Mouse (Mus musculus) CH12.LX (cell line): Measurements from ENCODE around the gene Fbrs. TPM values are rescaled to one million over a fixed set of nuclear protein-coding genes. Genes with fewer than 3 reads are reported as not detected.

ENCODE experiments used
- DNase-seq: peaks from one replicate; pipeline ENCODE4 v3.0.0-alpha.2; 2013; ENCODE audit errors: extremely low read depth
- H3K27ac ChIP-seq: 2 replicates; pipeline ENCODE4 v1.5.1; 2012; ENCODE audit warnings: low read depth, mild to moderate bottlenecking, control low read depth, moderate library complexity; ENCODE audit not compliant: insufficient read depth
- H3K27me3 ChIP-seq: replicated peaks from 2 replicates; pipeline ENCODE3; 2012; ENCODE audit warnings: inconsistent platforms
- H3K36me3 ChIP-seq, 2 experiments: replicated peaks in 1 of 2; 2 replicates each; pipeline versions ENCODE3 to v1.6.1; 2012; ENCODE audit warnings: inconsistent platforms in 1 of 2, low read length in 1 of 2, mild to moderate bottlenecking in 1 of 2, mixed read lengths in 1 of 2, moderate library complexity in 1 of 2; ENCODE audit not compliant: control insufficient read depth in 1 of 2, insufficient read depth in 1 of 2
- H3K4me1 ChIP-seq, 2 experiments: 2 replicates each; pipeline ENCODE4 v1.6.1; 2012; ENCODE audit warnings: inconsistent platforms in 1 of 2, moderate library complexity in 1 of 2; ENCODE audit not compliant: insufficient read depth in 2 of 2, control insufficient read depth in 1 of 2
- H3K4me2 ChIP-seq: 2 replicates; pipeline ENCODE4 v1.6.1; 2012; ENCODE audit warnings: low read depth, mild to moderate bottlenecking, control low read depth; ENCODE audit not compliant: poor library complexity, insufficient read depth, severe bottlenecking
- H3K4me3 ChIP-seq, 3 experiments: fragments of 150-350 bp in 1 of 3; sonication (generic) in 1 of 3; replicated peaks in 1 of 3; 2 replicates each; pipeline versions ENCODE3 to v1.5.1; 2011 to 2012; ENCODE audit warnings: low read depth in 2 of 3, low read length in 2 of 3, mild to moderate bottlenecking in 2 of 3, moderate library complexity in 2 of 3, control low read depth in 1 of 3, improper control_type of control experiment in 1 of 3, inconsistent platforms in 1 of 3, mixed read lengths in 1 of 3; ENCODE audit not compliant: poor library complexity in 1 of 3
- H3K79me2 ChIP-seq: replicated peaks from 2 replicates; pipeline ENCODE4 v1.6.1; 2012; ENCODE audit warnings: mild to moderate bottlenecking, moderate library complexity; ENCODE audit not compliant: control insufficient read depth, poor library complexity, insufficient read depth, severe bottlenecking; ENCODE audit errors: extremely low read depth
- H3K9ac ChIP-seq: 2 replicates; pipeline ENCODE4 v1.6.1; 2012; ENCODE audit warnings: low read depth, mild to moderate bottlenecking, control low read depth, moderate library complexity; ENCODE audit not compliant: insufficient read depth
- H3K9me3 ChIP-seq: replicated peaks from 2 replicates; pipeline ENCODE3; 2012; ENCODE audit warnings: low read length, inconsistent platforms, mixed read lengths
- BHLHE40 ChIP-seq: IDR thresholded peaks from 2 replicates; pipeline ENCODE4 v1.6.1; 2011; ENCODE audit warnings: mild to moderate bottlenecking, low read depth, low read length, improper control_type of control experiment
- CHD1 ChIP-seq: IDR thresholded peaks from 2 replicates; pipeline ENCODE4 v1.6.1; 2012; ENCODE audit warnings: low read depth, low read length, improper control_type of control experiment, inconsistent platforms
- CHD2 ChIP-seq: IDR thresholded peaks from 2 replicates; pipeline ENCODE4 v1.6.1; 2011; ENCODE audit warnings: low read length, improper control_type of control experiment
- CTCF ChIP-seq, 2 experiments: IDR thresholded peaks in 1 of 2; conservative IDR thresholded peaks in 1 of 2; 2 replicates each; pipeline ENCODE4 v1.5.1; 2011 to 2012; ENCODE audit warnings: low read depth in 2 of 2, low read length in 2 of 2, improper control_type of control experiment in 1 of 2, inconsistent platforms in 1 of 2, mild to moderate bottlenecking in 1 of 2, moderate library complexity in 1 of 2
- E2F4 ChIP-seq: IDR thresholded peaks from 2 replicates; pipeline ENCODE4 v1.6.1; 2011; ENCODE audit warnings: low read depth, low read length, improper control_type of control experiment; ENCODE audit not compliant: insufficient replicate concordance
- ELF1 ChIP-seq: IDR thresholded peaks from 2 replicates; pipeline ENCODE4 v1.6.1; 2014; ENCODE audit warnings: low read depth, mild to moderate bottlenecking, inconsistent platforms, low read length, improper control_type of control experiment
- EP300 ChIP-seq: IDR thresholded peaks from 2 replicates; pipeline ENCODE4 v1.6.1; 2011; ENCODE audit warnings: low read length, improper control_type of control experiment
- ETS1 ChIP-seq: conservative IDR thresholded peaks from 2 replicates; pipeline ENCODE4 v1.6.1; 2012; ENCODE audit warnings: low read depth, mild to moderate bottlenecking, inconsistent platforms, low read length, improper control_type of control experiment, moderate library complexity
- GABPA ChIP-seq: IDR thresholded peaks from 2 replicates; pipeline ENCODE4 v1.6.1; 2012; ENCODE audit warnings: low read depth, low read length, improper control_type of control experiment, inconsistent platforms; ENCODE audit not compliant: insufficient replicate concordance
- HCFC1 ChIP-seq: IDR thresholded peaks from 2 replicates; pipeline ENCODE4 v1.6.1; 2012; ENCODE audit warnings: low read depth, mild to moderate bottlenecking, inconsistent platforms, low read length, improper control_type of control experiment
- IRF4 ChIP-seq: IDR thresholded peaks from 2 replicates; pipeline ENCODE4 v1.6.1; 2014; ENCODE audit warnings: low read depth, mild to moderate bottlenecking, inconsistent platforms, low read length, improper control_type of control experiment
- JUN ChIP-seq: IDR thresholded peaks from 2 replicates; pipeline ENCODE4 v1.6.1; 2011; ENCODE audit warnings: low read depth, mild to moderate bottlenecking, low read length, improper control_type of control experiment, moderate library complexity; ENCODE audit not compliant: insufficient read depth
- JUND ChIP-seq: conservative IDR thresholded peaks from 2 replicates; pipeline ENCODE4 v1.6.1; 2011; ENCODE audit warnings: low read depth, low read length, improper control_type of control experiment
- KAT2A ChIP-seq: IDR thresholded peaks from 2 replicates; pipeline ENCODE4 v1.6.1; 2012; ENCODE audit warnings: low read length, improper control_type of control experiment, inconsistent platforms; ENCODE audit not compliant: insufficient replicate concordance
- MAFK ChIP-seq: IDR thresholded peaks from 2 replicates; pipeline ENCODE4 v1.6.1; 2011; ENCODE audit warnings: low read length, improper control_type of control experiment; ENCODE audit not compliant: insufficient replicate concordance
- MAX ChIP-seq: IDR thresholded peaks from 2 replicates; pipeline ENCODE4 v1.6.1; 2011; ENCODE audit warnings: low read length, improper control_type of control experiment
- MAZ ChIP-seq: IDR thresholded peaks from 2 replicates; pipeline ENCODE4 v1.6.1; 2012; ENCODE audit warnings: low read depth, mild to moderate bottlenecking, inconsistent platforms, low read length, improper control_type of control experiment, moderate library complexity
- MEF2A ChIP-seq: IDR thresholded peaks from 2 replicates; pipeline ENCODE4 v1.6.1; 2014; ENCODE audit warnings: low read depth, mild to moderate bottlenecking, inconsistent platforms, low read length, improper control_type of control experiment, borderline replicate concordance
- MXI1 ChIP-seq: IDR thresholded peaks from 2 replicates; pipeline ENCODE4 v1.6.1; 2011; ENCODE audit warnings: mild to moderate bottlenecking, low read depth, low read length, improper control_type of control experiment
- MYC ChIP-seq: IDR thresholded peaks from 2 replicates; pipeline ENCODE4 v1.6.1; 2011; ENCODE audit warnings: low read depth, mild to moderate bottlenecking, improper control_type of control experiment, low read length
- NELFE ChIP-seq: IDR thresholded peaks from 2 replicates; pipeline ENCODE4 v1.6.1; 2011; ENCODE audit warnings: low read depth, low read length, improper control_type of control experiment
- NRF1 ChIP-seq: IDR thresholded peaks from 2 replicates; pipeline ENCODE4 v1.6.1; 2014; ENCODE audit warnings: low read depth, mild to moderate bottlenecking, inconsistent platforms, low read length, improper control_type of control experiment, moderate library complexity
- PAX5 ChIP-seq: IDR thresholded peaks from 2 replicates; pipeline ENCODE4 v1.6.1; 2012; ENCODE audit warnings: low read length, inconsistent platforms, mixed read lengths
- POLR2A ChIP-seq: IDR thresholded peaks from 2 replicates; pipeline ENCODE4 v1.6.1; 2011; ENCODE audit warnings: low read depth, mild to moderate bottlenecking, improper control_type of control experiment, low read length
- POLR2AphosphoS2 ChIP-seq: IDR thresholded peaks from 2 replicates; pipeline ENCODE4 v1.6.1; 2011; ENCODE audit warnings: low read depth, low read length, improper control_type of control experiment
- RAD21 ChIP-seq: IDR thresholded peaks from 2 replicates; pipeline ENCODE4 v1.6.1; 2011; ENCODE audit warnings: low read depth, mild to moderate bottlenecking, low read length, improper control_type of control experiment, moderate library complexity
- RCOR1 ChIP-seq: conservative IDR thresholded peaks from 2 replicates; pipeline ENCODE4 v1.6.1; 2012; ENCODE audit warnings: low read depth, mild to moderate bottlenecking, inconsistent platforms, low read length, improper control_type of control experiment
- SIN3A ChIP-seq: IDR thresholded peaks from 2 replicates; pipeline ENCODE4 v1.6.1; 2012; ENCODE audit warnings: low read length, improper control_type of control experiment, inconsistent platforms
- SMC3 ChIP-seq: IDR thresholded peaks from 2 replicates; pipeline ENCODE4 v1.6.1; 2011; ENCODE audit warnings: low read depth, low read length, improper control_type of control experiment
- TBP ChIP-seq: conservative IDR thresholded peaks from 2 replicates; pipeline ENCODE4 v1.6.1; 2011; ENCODE audit warnings: low read depth, low read length, improper control_type of control experiment
- TCF12 ChIP-seq: IDR thresholded peaks from 2 replicates; pipeline ENCODE4 v1.6.1; 2014; ENCODE audit warnings: low read depth, mild to moderate bottlenecking, inconsistent platforms, low read length, improper control_type of control experiment
- UBTF ChIP-seq: IDR thresholded peaks from 2 replicates; pipeline ENCODE4 v1.6.1; 2012; ENCODE audit warnings: low read depth, mild to moderate bottlenecking, inconsistent platforms, low read length, improper control_type of control experiment, moderate library complexity
- USF1 ChIP-seq: IDR thresholded peaks from 2 replicates; pipeline ENCODE4 v1.6.1; 2014; ENCODE audit warnings: low read depth, mild to moderate bottlenecking, inconsistent platforms, low read length, improper control_type of control experiment
- USF2 ChIP-seq: conservative IDR thresholded peaks from 2 replicates; pipeline ENCODE4 v1.6.1; 2011; ENCODE audit warnings: low read depth, low read length, improper control_type of control experiment
- ZC3H11A ChIP-seq: IDR thresholded peaks from 2 replicates; pipeline ENCODE4 v1.6.1; 2012; ENCODE audit warnings: low read depth, mild to moderate bottlenecking, inconsistent platforms, low read length, improper control_type of control experiment
- ZKSCAN1 ChIP-seq: IDR thresholded peaks from 2 replicates; pipeline ENCODE4 v1.6.1; 2012; ENCODE audit warnings: low read depth, inconsistent platforms, low read length, improper control_type of control experiment, borderline replicate concordance
- ZMIZ1 ChIP-seq: IDR thresholded peaks from 2 replicates; pipeline ENCODE4 v1.6.1; 2012; ENCODE audit warnings: low read depth, mild to moderate bottlenecking, inconsistent platforms, low read length, improper control_type of control experiment
- ZNF384 ChIP-seq: IDR thresholded peaks from 2 replicates; pipeline ENCODE4 v1.6.1; 2012; ENCODE audit warnings: low read depth, low read length, improper control_type of control experiment, inconsistent platforms
- dilution Hi-C: fragments of 300-500 bp; cut with MboI; formaldehyde crosslinking; loops from 2 replicates; pipeline ENCODE4 v1.14.3; 2020; ENCODE audit warnings: low sequenced_read_pairs; ENCODE audit not compliant: extremely low pct_unique_long_range_greater_than_20kb, extremely low pct_ligation_motif_present
- in situ Hi-C: fragments of 300-500 bp; cut with MboI; formaldehyde crosslinking; loops from 3 replicates; pipeline ENCODE4 v1.14.3; 2019; ENCODE audit warnings: low sequenced_read_pairs, low pct_ligation_motif_present, low pct_unique_long_range_greater_than_20kb, mixed read lengths
- polyA plus RNA-seq: library from polyadenylated mRNA; unstranded; fragments of >175 nt; gene quantifications from 2 replicates; pipeline ENCODE4 v1.2.1, GENCODE M21; 2012; ENCODE audit warnings: low read depth; ENCODE audit not compliant: insufficient read length
- total RNA-seq, 2 experiments: library from RNA; depleted of rRNA; stranded (reverse); fragments of 300-350 nt in 1 of 2; fragments of >200 nt in 1 of 2; gene quantifications; 2 replicates each; pipeline ENCODE4 v1.2.3; 2012 to 2014

Fbrs gene
- total and polyA plus RNA-seq, 3 experiments, result 6.7 to 66.7 (median 14.4) TPM

DNA sequence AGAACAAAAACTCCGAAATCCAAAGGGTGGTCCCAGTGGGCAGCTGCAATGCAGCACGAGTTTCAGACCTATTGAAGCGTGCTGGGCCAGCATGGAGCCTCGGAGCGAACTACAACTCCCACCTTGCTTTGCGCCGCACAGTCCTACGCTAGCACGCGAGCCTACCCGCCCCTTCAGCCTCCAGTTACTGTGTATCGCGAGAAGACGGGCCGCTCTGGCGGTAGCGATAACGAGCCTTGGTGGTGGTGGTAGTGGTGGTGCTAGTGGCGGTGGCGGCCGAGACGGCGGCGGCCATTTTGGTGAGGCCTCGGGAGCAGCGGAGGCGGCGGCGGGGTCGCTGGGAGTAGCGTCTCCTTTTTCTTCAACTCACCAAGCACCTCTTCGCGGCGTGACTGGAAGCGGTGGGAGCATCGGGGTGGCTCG is 32.8 kb downstream of the Fbrs start, which contains the start of gene Srcap:
TSS of gene Srcap (plus strand) at position 176 of the 423 bp plus-strand sequence.
- in situ Hi-C loops, result no loop called here
- dilution Hi-C loops, result no loop called here

DNA sequence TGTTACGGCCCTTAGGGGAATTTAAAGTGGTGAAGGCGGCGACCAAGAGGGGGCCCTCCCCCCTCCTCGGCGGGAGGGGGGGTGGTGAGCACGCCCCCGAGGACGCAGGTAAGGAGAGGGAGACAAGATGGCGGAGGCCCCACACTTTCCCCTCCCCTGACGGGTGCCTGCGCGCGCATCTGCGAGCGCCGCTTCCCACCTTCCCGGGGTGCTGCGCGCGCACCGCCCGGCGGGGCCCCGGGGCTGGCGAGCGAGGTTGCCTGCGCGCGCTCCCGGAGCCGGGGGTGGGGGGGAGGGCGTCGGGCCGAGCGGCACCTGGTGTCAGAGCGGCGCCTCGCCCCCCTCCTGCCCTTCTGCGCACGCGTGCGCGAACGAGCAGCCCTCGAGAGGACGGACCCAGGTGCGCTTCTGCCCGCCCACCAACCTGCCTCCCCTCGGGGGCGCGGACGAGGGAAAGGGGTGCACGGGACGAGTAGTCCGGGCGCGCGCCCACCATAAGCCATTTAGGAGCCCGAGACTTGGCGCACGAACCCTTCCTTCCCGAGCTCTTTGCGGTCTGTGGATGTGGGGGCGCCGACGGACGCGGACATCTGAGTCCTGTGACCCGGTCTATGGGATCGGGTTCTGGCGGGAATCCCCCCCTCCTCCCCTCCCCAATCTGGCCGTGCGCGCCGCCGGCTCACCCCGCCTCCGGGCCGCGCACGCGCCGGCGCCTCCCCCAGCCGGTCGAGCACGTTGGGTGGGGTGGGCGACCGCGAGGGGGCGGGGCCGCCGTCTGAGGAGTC is 33.4 kb downstream of the Fbrs start:
- peaks cover 4 to 25% of the 10 kb centered on the region in 2 experiments for H3K4me1 ChIP-seq
- H3K9ac ChIP-seq, result peak overlapping the region; percentile 99
- peaks cover 21 to 36% of the 10 kb centered on the region in 2 experiments for H3K36me3 ChIP-seq
- 0 out of 2 replicates have a peak, but pooled peaks have one; percentile 0 for TF ChIP-seq E2F4
- 0 out of 2 replicates have a peak, but pooled peaks have one; percentile 13 for TF ChIP-seq IRF4
- peak; percentile 59 for TF ChIP-seq BHLHE40
- no peak; the same call in none of the 2 replicates for TF ChIP-seq SIN3A
- TF ChIP-seq MAZ, result peak; percentile 96
- no peak for TF ChIP-seq POLR2AphosphoS2
- peak; percentile 52; the same call in 1 of the 2 replicates for TF ChIP-seq TCF12
- no peak for TF ChIP-seq ELF1
- no peak for TF ChIP-seq CTCF (conservative IDR thresholded peaks at IDR 0.05 in 1 of 2, IDR thresholded peaks at IDR 0.05 in 1 of 2; ENCODE audit: low read depth in 2 of 2, low read length in 2 of 2)
- TF ChIP-seq MXI1, result peak; percentile 73
- TF ChIP-seq NRF1, result peak; percentile 86
- TF ChIP-seq, all 38 proteins: peak for 7
- DNase-seq, result peak; percentile 93
- in situ Hi-C loops, result no loop called here
- dilution Hi-C loops, result no loop called here
- peak overlapping the region; percentile 98 for H3K4me2 ChIP-seq
- H3K27me3 ChIP-seq, result no peaks in the 10 kb centered on the region
- H3K27ac ChIP-seq, result peak overlapping the region; percentile 98
- no peaks in the 10 kb centered on the region for H3K9me3 ChIP-seq
- H3K4me3 ChIP-seq, result peak overlapping the region; percentile 77 to 100 (median 78)
- peaks cover 47% of the 10 kb centered on the region for H3K79me2 ChIP-seq

More for the DNA sequence above, 32.8 kb downstream of the Fbrs start, which contains the start of gene Srcap:
- Histone ChIP-seq H3K4me1 (peaks cover 4 to 25% of the 10 kb centered on the region in 2 experiments), H3K4me2 (peak within 1 kb of the TSS; percentile 98), H3K9ac (peak within 1 kb of the TSS; percentile 99), H3K4me3 (peak within 1 kb of the TSS; percentile 77 to 100 (median 78)), H3K9me3 (no peaks in the 10 kb centered on the region), H3K36me3 (peaks cover 15 to 31% of the 10 kb centered on the region in 2 experiments), H3K27me3 (no peaks in the 10 kb centered on the region), H3K79me2 (peaks cover 41% of the 10 kb centered on the region), H3K27ac (peak within 1 kb of the TSS; percentile 98)
- no peak for TF ChIP-seq UBTF
- TF ChIP-seq IRF4, result peak; percentile 59; the same call in 1 of the 2 replicates
- TF ChIP-seq JUN, result no peak
- no peak for TF ChIP-seq PAX5
- peak; percentile 97 for TF ChIP-seq MXI1
- TF ChIP-seq POLR2AphosphoS2, result 0 out of 2 replicates have a peak, but pooled peaks have one; percentile 53
- TF ChIP-seq MAFK, result no peak
- TF ChIP-seq USF2, result no peak
- no peak for TF ChIP-seq NRF1
- TF ChIP-seq GABPA, result peak; percentile 61; the same call in 1 of the 2 replicates
- peak; percentile 95 for TF ChIP-seq MAX
- TF ChIP-seq ZMIZ1, result peak; percentile 84; the same call in 1 of the 2 replicates
- TF ChIP-seq RAD21, result no peak
- TF ChIP-seq E2F4, result 0 out of 2 replicates have a peak, but pooled peaks have one; percentile 62
- peak; percentile 40; the same call in 1 of the 2 replicates for TF ChIP-seq MEF2A
- no peak for TF ChIP-seq CHD1
- peak; percentile 83; the same call in 1 of the 2 replicates for TF ChIP-seq TCF12
- TF ChIP-seq CHD2, result peak; percentile 100
- 0 out of 2 replicates have a peak, but pooled peaks have one; percentile 30 for TF ChIP-seq ETS1
- peak; percentile 66 for TF ChIP-seq NELFE
- peak; percentile 61 for TF ChIP-seq ELF1
- TF ChIP-seq ZC3H11A, result no peak
- peak; percentile 88 for TF ChIP-seq TBP
- no peak for TF ChIP-seq CTCF (conservative IDR thresholded peaks at IDR 0.05 in 1 of 2, IDR thresholded peaks at IDR 0.05 in 1 of 2; ENCODE audit: low read depth in 2 of 2, low read length in 2 of 2)
- TF ChIP-seq ZKSCAN1, result no peak
- TF ChIP-seq ZNF384, result no peak
- TF ChIP-seq MYC, result peak; percentile 97
- TF ChIP-seq RCOR1, result no peak
- TF ChIP-seq SMC3, result no peak
- TF ChIP-seq KAT2A, result peak; percentile 94; the same call in 1 of the 2 replicates
- TF ChIP-seq POLR2A, result peak; percentile 90
- TF ChIP-seq HCFC1, result peak; percentile 94
- no peak for TF ChIP-seq JUND
- peak; percentile 88 for TF ChIP-seq SIN3A
- TF ChIP-seq BHLHE40, result peak; percentile 94
- no peak for TF ChIP-seq EP300
- TF ChIP-seq USF1, result no peak
- no peak; the same call in 1 of the 2 replicates for TF ChIP-seq MAZ
- peak; percentile 97 for DNase-seq
